Mouse (Mus musculus) myocyte (in vitro differentiated cells): ENCODE measurements around the gene Aqp3. TPM values are rescaled to one million over a fixed set of nuclear protein-coding genes. Genes with fewer than 3 reads are reported as not detected.

ENCODE experiments used
- H3K27me3 ChIP-seq: one replicate; pipeline ENCODE4 v1.6.1; 2011; ENCODE audit not compliant: control insufficient read depth, insufficient read depth, insufficient read length
- H3K36me3 ChIP-seq: one replicate; pipeline ENCODE4 v1.6.1; 2011; ENCODE audit not compliant: control insufficient read depth, insufficient read depth
- H3K4me2 ChIP-seq: one replicate; pipeline ENCODE4 v1.6.1; 2011; ENCODE audit warnings: low read depth, control low read depth
- H3K4me3 ChIP-seq: one replicate; pipeline ENCODE4 v1.5.1; 2011; ENCODE audit warnings: mild to moderate bottlenecking, control low read depth, moderate library complexity
- H3K79me2 ChIP-seq: one replicate; pipeline ENCODE4 v1.6.1; 2011; ENCODE audit not compliant: control insufficient read depth, insufficient read depth
- H3ac ChIP-seq: one replicate; pipeline ENCODE4 v1.6.1; 2011; ENCODE audit not compliant: control insufficient read depth, insufficient read length
- CEBPB ChIP-seq: IDR thresholded peaks from 2 replicates; pipeline ENCODE4 v1.6.1; 2011; ENCODE audit warnings: mild to moderate bottlenecking, moderate library complexity; ENCODE audit not compliant: poor library complexity, insufficient read depth, severe bottlenecking
- E2F4 ChIP-seq: IDR thresholded peaks from one replicate; pipeline ENCODE4 v1.6.1; 2011; ENCODE audit warnings: mild to moderate bottlenecking, control low read depth, moderate library complexity; ENCODE audit not compliant: insufficient read depth
- MAX ChIP-seq: IDR thresholded peaks from one replicate; pipeline ENCODE4 v1.6.1; 2011; ENCODE audit warnings: low read depth, mild to moderate bottlenecking, control low read depth
- MYOD1 ChIP-seq, 3 experiments: IDR thresholded peaks; one replicate each; pipeline ENCODE4 v1.6.1; 2011; ENCODE audit warnings: control low read depth in 2 of 3, low read depth in 2 of 3, mild to moderate bottlenecking in 2 of 3, moderate library complexity in 1 of 3; ENCODE audit not compliant: insufficient read length in 2 of 3, control insufficient read depth in 1 of 3
- MYOG ChIP-seq, 3 experiments: IDR thresholded peaks; one replicate each; pipeline ENCODE4 v1.6.1; 2011; ENCODE audit warnings: control low read depth in 2 of 3, low read depth in 2 of 3, mild to moderate bottlenecking in 2 of 3; ENCODE audit not compliant: insufficient read length in 2 of 3, control insufficient read depth in 1 of 3, insufficient read depth in 1 of 3
- POLR2A ChIP-seq: IDR thresholded peaks from one replicate; pipeline ENCODE4 v1.6.1; 2011; ENCODE audit warnings: low read depth, mild to moderate bottlenecking, control low read depth, moderate library complexity; ENCODE audit not compliant: insufficient read length
- POLR2AphosphoS2 ChIP-seq: IDR thresholded peaks from one replicate; pipeline ENCODE4 v1.6.1; 2011; ENCODE audit warnings: low read depth, control low read depth; ENCODE audit not compliant: insufficient read length
- REST ChIP-seq: IDR thresholded peaks from one replicate; pipeline ENCODE4 v1.6.1; 2011; ENCODE audit warnings: mild to moderate bottlenecking, control low read depth, moderate library complexity; ENCODE audit not compliant: insufficient read depth, insufficient read length
- SRF ChIP-seq: IDR thresholded peaks from one replicate; pipeline ENCODE4 v1.6.1; 2011; ENCODE audit warnings: low read depth; ENCODE audit not compliant: control insufficient read depth, insufficient read length
- TCF12 ChIP-seq: IDR thresholded peaks from one replicate; pipeline ENCODE4 v1.6.1; 2011; ENCODE audit warnings: mild to moderate bottlenecking, control low read depth; ENCODE audit not compliant: poor library complexity, insufficient read depth, severe bottlenecking
- TCF3 ChIP-seq: IDR thresholded peaks from one replicate; pipeline ENCODE4 v1.6.1; 2011; ENCODE audit warnings: low read depth, control low read depth; ENCODE audit not compliant: insufficient read length
- USF1 ChIP-seq: IDR thresholded peaks from one replicate; pipeline ENCODE4 v1.6.1; 2011; ENCODE audit warnings: low read depth, mild to moderate bottlenecking, control low read depth, moderate library complexity
- polyA plus RNA-seq: library from polyadenylated mRNA; unstranded; fragments of >200 nt; fragmentation: generic; extraction: Trizol; gene quantifications from one replicate; pipeline ENCODE4 v1.2.1, GENCODE M21; 2012; ENCODE audit warnings: missing spikeins

Aqp3 gene
- polyA plus RNA-seq, 1 experiment, result not detected

DNA sequence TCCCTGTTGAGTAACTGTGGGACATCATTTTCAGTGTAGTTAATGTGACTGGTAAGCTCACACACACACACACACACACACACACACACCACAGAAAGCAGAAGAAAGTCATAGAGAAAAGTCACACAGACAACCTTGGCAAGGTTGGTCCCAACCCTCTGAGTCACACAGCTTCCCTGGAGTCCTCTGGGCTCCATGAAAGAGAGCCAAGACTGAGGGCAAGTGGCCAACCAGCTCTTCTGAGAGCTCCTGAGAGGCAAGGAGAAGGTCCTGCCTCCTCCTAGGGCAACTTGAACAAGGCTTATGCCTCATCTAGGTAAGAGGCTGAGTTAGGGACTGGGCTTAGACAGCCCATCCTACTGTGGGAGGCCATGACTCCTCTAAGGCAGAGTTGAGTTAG is 4.9 kb upstream of the Aqp3 start:
- Histone ChIP-seq H3K79me2 (no peaks in the 10 kb centered on the region), H3K4me3 (no peak overlapping the region), H3ac (no peak overlapping the region), H3K4me2 (no peak overlapping the region), H3K36me3 (no peaks in the 10 kb centered on the region), H3K27me3 (peaks cover 3% of the 10 kb centered on the region)
- TF ChIP-seq POLR2A (no peak), MYOD1 (IDR thresholded peaks at IDR 0.05; ENCODE audit: control insufficient read depth in 1 of 3, insufficient read length in 2 of 3, low read depth in 2 of 3) (no peak), USF1 (no peak)

DNA sequence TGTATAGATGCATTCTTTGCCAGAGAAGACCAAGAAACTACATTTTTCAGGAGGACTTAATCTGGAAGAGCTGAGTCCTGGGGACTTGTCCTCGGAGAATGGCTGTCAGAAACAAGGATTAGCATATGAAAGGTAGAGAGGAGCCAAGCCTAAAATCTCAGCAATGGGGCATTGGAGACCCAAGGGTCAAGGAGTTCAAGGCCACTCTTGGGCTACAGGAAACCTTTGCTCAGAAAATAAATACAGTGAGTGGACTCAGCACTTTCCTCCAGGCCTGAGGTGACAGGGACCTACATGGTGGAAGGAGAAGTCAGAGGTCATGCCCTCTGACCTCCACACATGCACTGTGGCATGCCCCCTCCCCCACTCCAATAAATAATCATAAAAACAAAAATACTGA is 3.0 kb upstream of the Aqp3 start:
- TF ChIP-seq CEBPB, result no peak
- TF ChIP-seq MAX, result no peak
- TF ChIP-seq SRF, result no peak
- no peak for TF ChIP-seq E2F4
- TF ChIP-seq TCF3, result no peak
- TF ChIP-seq MYOG (IDR thresholded peaks at IDR 0.05; ENCODE audit: control insufficient read depth in 1 of 3, insufficient read depth in 1 of 3, insufficient read length in 2 of 3, low read depth in 2 of 3), result no peak
- TF ChIP-seq USF1, result no peak
- no peak for TF ChIP-seq POLR2AphosphoS2
- TF ChIP-seq MYOD1 (IDR thresholded peaks at IDR 0.05; ENCODE audit: control insufficient read depth in 1 of 3, insufficient read length in 2 of 3, low read depth in 2 of 3), result no peak
- H3K27me3 ChIP-seq, result peaks cover 7% of the 10 kb centered on the region
- H3K36me3 ChIP-seq, result no peaks in the 10 kb centered on the region
- no peak overlapping the region for H3K4me3 ChIP-seq
- no peak overlapping the region for H3K4me2 ChIP-seq
- no peaks in the 10 kb centered on the region for H3K79me2 ChIP-seq
- no peak overlapping the region for H3ac ChIP-seq

DNA sequence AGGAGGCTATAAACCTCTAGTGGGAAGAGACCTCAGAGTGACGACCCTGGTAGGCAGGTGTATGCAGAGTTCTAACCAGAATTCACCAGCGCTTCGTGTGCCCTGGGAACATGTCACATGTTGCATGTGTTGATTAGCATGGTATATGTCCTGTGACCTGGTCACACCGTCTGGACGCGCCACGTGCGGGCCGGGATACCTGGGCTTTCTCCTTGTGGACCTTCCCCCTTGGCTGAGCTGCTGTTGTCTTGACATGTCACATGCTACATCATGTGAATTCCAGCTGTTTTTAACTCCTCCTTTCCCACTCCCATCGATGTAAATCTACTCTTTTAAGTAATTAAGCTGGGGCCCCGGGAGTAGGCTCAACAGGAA is 581 bp upstream of the Aqp3 start:
- peaks cover 7% of the 10 kb centered on the region for H3K27me3 ChIP-seq
- no peaks in the 10 kb centered on the region for H3K36me3 ChIP-seq
- no peaks in the 10 kb centered on the region for H3K79me2 ChIP-seq
- H3K4me3 ChIP-seq, result no peak overlapping the region
- TF ChIP-seq TCF3 (no peak), SRF (no peak), TCF12 (no peak), REST (no peak), MYOD1 (IDR thresholded peaks at IDR 0.05; ENCODE audit: control insufficient read depth in 1 of 3, insufficient read length in 2 of 3, low read depth in 2 of 3) (no peak), POLR2AphosphoS2 (no peak)
- H3K4me2 ChIP-seq, result no peak overlapping the region
- H3ac ChIP-seq, result no peak overlapping the region

DNA sequence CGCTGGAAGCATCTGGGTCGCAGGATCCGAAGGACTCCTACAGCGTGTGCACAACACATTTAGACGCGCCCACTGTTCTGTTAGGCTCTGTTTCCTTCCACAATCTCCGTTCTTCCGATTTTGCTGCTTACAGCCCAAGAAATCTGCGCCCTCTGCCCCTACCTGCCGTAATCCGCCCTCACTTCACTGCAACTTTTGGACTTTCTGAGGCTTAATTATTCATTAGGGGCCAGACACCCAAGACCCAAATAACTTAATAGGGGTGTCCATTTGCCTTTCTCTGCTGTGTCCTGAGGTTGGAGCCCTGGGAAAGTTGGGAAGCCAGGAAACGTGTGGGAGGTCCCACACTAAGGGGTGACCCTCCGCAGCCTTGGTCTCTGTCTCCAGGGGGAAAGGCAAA is 602 bp downstream of the Aqp3 start:
- no peaks in the 10 kb centered on the region for H3K79me2 ChIP-seq
- H3K4me3 ChIP-seq, result no peak overlapping the region
- no peaks in the 10 kb centered on the region for H3K36me3 ChIP-seq
- peaks cover 7% of the 10 kb centered on the region for H3K27me3 ChIP-seq
- TF ChIP-seq POLR2AphosphoS2, result no peak
- no peak for TF ChIP-seq TCF3
- no peak for TF ChIP-seq TCF12
- no peak for TF ChIP-seq E2F4
- TF ChIP-seq POLR2A, result no peak
- TF ChIP-seq CEBPB, result no peak
- TF ChIP-seq SRF, result no peak
- TF ChIP-seq REST, result no peak
- no peak overlapping the region for H3K4me2 ChIP-seq
- H3ac ChIP-seq, result no peak overlapping the region

DNA sequence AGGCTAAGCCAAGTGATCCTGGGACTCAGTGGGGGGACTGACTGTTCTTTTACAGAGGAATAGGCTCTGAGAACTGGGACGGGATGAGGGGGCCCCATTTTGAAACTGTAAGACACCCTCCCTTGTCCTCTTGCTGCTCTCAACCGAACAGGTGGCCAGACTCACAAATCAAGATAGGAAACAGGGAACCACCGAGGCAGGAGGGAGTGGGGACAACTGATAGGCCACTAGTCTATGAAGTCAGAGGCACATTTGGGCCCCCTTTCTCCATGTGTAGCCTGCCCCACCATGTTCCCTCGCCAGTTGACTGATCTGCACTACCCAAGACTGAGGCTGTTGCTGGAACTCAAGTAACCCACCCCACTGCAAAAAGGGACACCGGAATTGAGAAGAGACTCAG is 1.2 kb downstream of the Aqp3 start:
- Histone ChIP-seq H3K79me2 (no peaks in the 10 kb centered on the region), H3K27me3 (peaks cover 7% of the 10 kb centered on the region), H3K36me3 (no peaks in the 10 kb centered on the region), H3ac (no peak overlapping the region), H3K4me2 (no peak overlapping the region), H3K4me3 (no peak overlapping the region)
- no peak for TF ChIP-seq POLR2A
- no peak for TF ChIP-seq SRF
- TF ChIP-seq TCF3, result no peak
- TF ChIP-seq USF1, result no peak
- no peak for TF ChIP-seq MYOG (IDR thresholded peaks at IDR 0.05; ENCODE audit: control insufficient read depth in 1 of 3, insufficient read depth in 1 of 3, insufficient read length in 2 of 3, low read depth in 2 of 3)
- TF ChIP-seq REST, result no peak
- TF ChIP-seq E2F4, result no peak
- no peak for TF ChIP-seq MAX
- TF ChIP-seq POLR2AphosphoS2, result no peak
- TF ChIP-seq MYOD1 (IDR thresholded peaks at IDR 0.05; ENCODE audit: control insufficient read depth in 1 of 3, insufficient read length in 2 of 3, low read depth in 2 of 3), result no peak
- TF ChIP-seq TCF12, result no peak
- no peak for TF ChIP-seq CEBPB
